Mouse (Mus musculus): ENCODE measurements around the gene Ccdc57.

DNA sequence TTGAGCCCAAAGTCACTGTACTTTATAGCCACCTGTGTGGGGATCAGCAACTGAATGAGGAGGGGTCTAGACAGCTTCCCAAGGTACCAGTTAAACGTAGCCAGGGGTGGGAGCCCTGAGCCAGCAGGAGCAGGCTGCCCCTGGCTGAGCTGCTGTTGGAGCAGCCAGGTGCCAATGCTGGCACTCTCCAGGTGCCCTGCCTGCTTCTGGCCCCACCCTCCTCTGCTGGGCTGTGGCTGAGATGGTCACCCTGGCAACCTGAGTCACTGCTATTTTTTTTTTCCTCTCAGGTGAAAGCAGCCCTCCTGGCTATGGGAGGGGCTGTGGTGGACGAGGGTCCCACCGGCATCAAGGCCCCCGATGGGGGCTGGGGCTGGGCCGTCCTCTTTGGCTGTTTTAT is 22.3 kb upstream of the Ccdc57 start:
- TF ChIP-seq CTCF (IDR thresholded peaks at IDR 0.05; ENCODE audit: low read depth) = no peak
- no peak for TF ChIP-seq EP300 (optimal IDR thresholded peaks at IDR 0.05)

Data from stomach, postnatal 0 days (tissue).